Mouse (Mus musculus) brain, adult 2 months (tissue): ENCODE measurements at regions not wholly inside any gene's neighbourhood (a gene's known extent, or its start where the extent isn't known, plus 50 kb on each side); places are given as distances from the start of the nearest gene placed in this dataset.

Source experiments
- DNase-seq: peaks from one replicate; pipeline ENCODE4 v3.0.0; 2011; ENCODE audit warnings: low read depth, low spot score

GRCm38 (mm10) chr12:42457655-42458054, 971.4 kb upstream of the Lrrn3 start:
- peak; percentile 40 for DNase-seq

GRCm38 (mm10) chr12:42435616-42436015, 949.4 kb upstream of the Lrrn3 start:
- DNase-seq: no peak

GRCm38 (mm10) chr12:42427470-42427869, 941.2 kb upstream of the Lrrn3 start:
- DNase-seq: peak; percentile 11
